Mouse (Mus musculus) erythroblast, embryonic 14.5 days (primary cell): ENCODE results near the gene Slc22a23. TPM values are rescaled to one million over a fixed set of nuclear protein-coding genes. Genes with fewer than 3 reads are reported as not detected.

Experiments
- H3K27me3 ChIP-seq: 2 replicates; pipeline ENCODE4 v1.6.1; 2012; ENCODE audit warnings: inconsistent platforms; ENCODE audit not compliant: control insufficient read depth
- H3K36me3 ChIP-seq: 2 replicates; pipeline ENCODE4 v1.6.1; 2012; ENCODE audit warnings: mild to moderate bottlenecking, inconsistent platforms; ENCODE audit not compliant: control insufficient read depth
- H3K4me1 ChIP-seq: 2 replicates; pipeline ENCODE4 v1.6.1; 2012; ENCODE audit warnings: inconsistent platforms; ENCODE audit not compliant: control insufficient read depth
- H3K4me3 ChIP-seq: replicated peaks from 2 replicates; pipeline ENCODE3; 2012; ENCODE audit warnings: moderate library complexity, mild to moderate bottlenecking, inconsistent platforms
- H3K9me3 ChIP-seq: 2 replicates; pipeline ENCODE4 v1.6.1; 2012; ENCODE audit warnings: low read length, inconsistent platforms, mixed read lengths; ENCODE audit not compliant: control insufficient read depth
- GATA1 ChIP-seq: IDR thresholded peaks from 2 replicates; pipeline ENCODE4 v1.6.1; 2012; ENCODE audit warnings: low read length, inconsistent platforms, mixed read lengths
- TAL1 ChIP-seq: IDR thresholded peaks from 3 replicates; pipeline ENCODE4 v1.6.1; 2012; ENCODE audit warnings: low read length, inconsistent platforms, mixed read lengths
- polyA plus RNA-seq: library from polyadenylated mRNA; stranded (reverse); fragments of >175 nt; gene quantifications from 2 replicates; pipeline ENCODE4 v1.2.3, GENCODE M21; 2012

The Slc22a23 gene
- polyA plus RNA-seq, 1 experiment = 14.3 TPM

GRCm38 (mm10) chr13:34278759-34279270, 66.2 kb downstream of the Slc22a23 start:
- Histone ChIP-seq H3K36me3 (peaks cover 88% of the 10 kb centered on the region), H3K4me3 (no peak overlapping the region), H3K4me1 (peaks cover 77% of the 10 kb centered on the region), H3K9me3 (no peaks in the 10 kb centered on the region), H3K27me3 (no peaks in the 10 kb centered on the region)
- TF ChIP-seq GATA1 (no peak), TAL1 (no peak)

- no peaks in the 10 kb centered on the region for H3K27me3 ChIP-seq
- H3K4me3 ChIP-seq = no peak overlapping the region
- no peaks in the 10 kb centered on the region for H3K9me3 ChIP-seq
- peaks cover 91% of the 10 kb centered on the region for H3K36me3 ChIP-seq
- peaks cover 81% of the 10 kb centered on the region for H3K4me1 ChIP-seq
- TF ChIP-seq TAL1 = no peak
- TF ChIP-seq GATA1 = no peak
Observed at GRCm38 (mm10) chr13:34278288-34278701, 66.7 kb downstream of the Slc22a23 start.

- H3K27me3 ChIP-seq = no peaks in the 10 kb centered on the region
- TF ChIP-seq TAL1 (no peak), GATA1 (no peak)
- H3K4me3 ChIP-seq = no peak overlapping the region
- H3K9me3 ChIP-seq = no peaks in the 10 kb centered on the region
- peaks cover 88% of the 10 kb centered on the region for H3K4me1 ChIP-seq
- peaks cover 98% of the 10 kb centered on the region for H3K36me3 ChIP-seq
Observed at GRCm38 (mm10) chr13:34277611-34278010, 67.4 kb downstream of the Slc22a23 start.

- H3K36me3 ChIP-seq = peaks cover 100% of the 10 kb centered on the region
- H3K4me1 ChIP-seq = peaks cover 91% of the 10 kb centered on the region
- TF ChIP-seq TAL1 (no peak), GATA1 (no peak)
- H3K9me3 ChIP-seq = no peaks in the 10 kb centered on the region
- no peak overlapping the region for H3K4me3 ChIP-seq
- no peaks in the 10 kb centered on the region for H3K27me3 ChIP-seq
Observed at GRCm38 (mm10) chr13:34277001-34277400, 68.0 kb downstream of the Slc22a23 start.

- TF ChIP-seq TAL1 (peak; percentile 46; the same call in 2 of the 3 replicates), GATA1 (peak; percentile 16; the same call in 1 of the 2 replicates)
- H3K4me3 ChIP-seq = no peak overlapping the region
- no peaks in the 10 kb centered on the region for H3K27me3 ChIP-seq
- peaks cover 93% of the 10 kb centered on the region for H3K4me1 ChIP-seq
- H3K9me3 ChIP-seq = no peaks in the 10 kb centered on the region
- H3K36me3 ChIP-seq = peaks cover 100% of the 10 kb centered on the region
Observed at GRCm38 (mm10) chr13:34274890-34275289, 70.1 kb downstream of the Slc22a23 start.

GRCm38 (mm10) chr13:34274417-34274816, 70.6 kb downstream of the Slc22a23 start:
- TF ChIP-seq TAL1 (no peak), GATA1 (no peak)
- Histone ChIP-seq H3K27me3 (no peaks in the 10 kb centered on the region), H3K9me3 (no peaks in the 10 kb centered on the region), H3K4me1 (peaks cover 95% of the 10 kb centered on the region), H3K4me3 (no peak overlapping the region), H3K36me3 (peaks cover 100% of the 10 kb centered on the region)

GRCm38 (mm10) chr13:34272275-34273054, 72.5 kb downstream of the Slc22a23 start:
- Histone ChIP-seq H3K9me3 (no peaks in the 10 kb centered on the region), H3K4me3 (no peak overlapping the region), H3K4me1 (peaks cover 95% of the 10 kb centered on the region), H3K36me3 (peaks cover 100% of the 10 kb centered on the region), H3K27me3 (no peaks in the 10 kb centered on the region)
- TF ChIP-seq GATA1 (no peak), TAL1 (no peak)

- Histone ChIP-seq H3K27me3 (no peaks in the 10 kb centered on the region), H3K4me3 (peak overlapping the region; percentile 52), H3K9me3 (no peaks in the 10 kb centered on the region), H3K4me1 (peaks cover 95% of the 10 kb centered on the region), H3K36me3 (peaks cover 100% of the 10 kb centered on the region)
- TF ChIP-seq TAL1 = no peak
- peak; percentile 44; the same call in 1 of the 2 replicates for TF ChIP-seq GATA1
Observed at GRCm38 (mm10) chr13:34271665-34272064, 73.3 kb downstream of the Slc22a23 start.

- Histone ChIP-seq H3K36me3 (peaks cover 100% of the 10 kb centered on the region), H3K27me3 (no peaks in the 10 kb centered on the region), H3K4me3 (peak overlapping the region; percentile 52), H3K9me3 (no peaks in the 10 kb centered on the region), H3K4me1 (peaks cover 96% of the 10 kb centered on the region)
- TF ChIP-seq GATA1 (peak; percentile 50), TAL1 (peak; percentile 64)
Observed at GRCm38 (mm10) chr13:34270886-34271602, 73.9 kb downstream of the Slc22a23 start.
